Mouse (Mus musculus): ENCODE data around the gene Fabp3.

GRCm38 (mm10) chr4:130268736-130269135 is 39.7 kb upstream of the Fabp3 start:
- no peak for TF ChIP-seq GATA1 (IDR thresholded peaks at IDR 0.05; ENCODE audit: low read length)
- no peak for TF ChIP-seq TAL1 (IDR thresholded peaks at IDR 0.05; ENCODE audit: low read length)
